Mouse (Mus musculus): ENCODE data around the gene Ttc12.

Gene Ttc12

GRCm38 (mm10) chr9:49485892-49486311 lies at the start of gene Ttc12:
Ttc12 (minus strand) TSS chr9:49486225.
- peak in 1 of 2 experiments; percentile 46 for DNase-seq (ENCODE audit: low spot score in 2 of 2)

GRCm38 (mm10) chr9:49534958-49535357 lies 48.9 kb upstream of the Ttc12 start:
- no peak for DNase-seq (ENCODE audit: low spot score in 2 of 2)

GRCm38 (mm10) chr9:49533912-49534491 lies 48.0 kb upstream of the Ttc12 start:
- no peak for DNase-seq (ENCODE audit: low spot score in 2 of 2)

GRCm38 (mm10) chr9:49533455-49533854 lies 47.4 kb upstream of the Ttc12 start:
- no peak for DNase-seq (ENCODE audit: low spot score in 2 of 2)

GRCm38 (mm10) chr9:49531833-49532232 lies 45.8 kb upstream of the Ttc12 start:
- DNase-seq (ENCODE audit: low spot score in 2 of 2), result no peak

- DNase-seq (ENCODE audit: low spot score in 2 of 2), result no peak
These were observed 45.2 kb upstream of the Ttc12 start for GRCm38 (mm10) chr9:49531257-49531656.

GRCm38 (mm10) chr9:49530739-49531138 lies 44.7 kb upstream of the Ttc12 start:
- DNase-seq (ENCODE audit: low spot score in 2 of 2), result no peak

GRCm38 (mm10) chr9:49529366-49529959 lies 43.4 kb upstream of the Ttc12 start:
- no peak for DNase-seq (ENCODE audit: low spot score in 2 of 2)

GRCm38 (mm10) chr9:49528943-49529342 lies 42.9 kb upstream of the Ttc12 start:
- DNase-seq (ENCODE audit: low spot score in 2 of 2), result no peak

GRCm38 (mm10) chr9:49528026-49528425 lies 42.0 kb upstream of the Ttc12 start:
- no peak for DNase-seq (ENCODE audit: low spot score in 2 of 2)

GRCm38 (mm10) chr9:49527340-49527739 lies 41.3 kb upstream of the Ttc12 start:
- peak in 1 of 2 experiments; percentile 21 for DNase-seq (ENCODE audit: low spot score in 2 of 2)

GRCm38 (mm10) chr9:49524721-49525120 lies 38.7 kb upstream of the Ttc12 start:
- DNase-seq (ENCODE audit: low spot score in 2 of 2), result no peak

- no peak for DNase-seq (ENCODE audit: low spot score in 2 of 2)
These were observed 37.9 kb upstream of the Ttc12 start for GRCm38 (mm10) chr9:49523881-49524280.

GRCm38 (mm10) chr9:49514306-49514705 lies 28.3 kb upstream of the Ttc12 start:
- no peak for DNase-seq (ENCODE audit: low spot score in 2 of 2)

- no peak for DNase-seq (ENCODE audit: low spot score in 2 of 2)
These were observed 24.6 kb upstream of the Ttc12 start for GRCm38 (mm10) chr9:49510666-49511065.

- no peak for DNase-seq (ENCODE audit: low spot score in 2 of 2)
These were observed 23.6 kb upstream of the Ttc12 start for GRCm38 (mm10) chr9:49509628-49510027.

- no peak for DNase-seq (ENCODE audit: low spot score in 2 of 2)
These were observed 23.1 kb upstream of the Ttc12 start for GRCm38 (mm10) chr9:49509094-49509493.

- DNase-seq (ENCODE audit: low spot score in 2 of 2), result no peak
These were observed 22.0 kb upstream of the Ttc12 start for GRCm38 (mm10) chr9:49507829-49508585.

- DNase-seq (ENCODE audit: low spot score in 2 of 2), result no peak
These were observed 18.6 kb upstream of the Ttc12 start for GRCm38 (mm10) chr9:49504658-49505057.

GRCm38 (mm10) chr9:49502245-49502644 lies 16.2 kb upstream of the Ttc12 start:
- no peak for DNase-seq (ENCODE audit: low spot score in 2 of 2)

- DNase-seq (ENCODE audit: low spot score in 2 of 2), result no peak
These were observed 13.9 kb upstream of the Ttc12 start for GRCm38 (mm10) chr9:49499878-49500277.

- peak in 1 of 2 experiments; percentile 52 for DNase-seq (ENCODE audit: low spot score in 2 of 2)
These were observed 8.1 kb upstream of the Ttc12 start for GRCm38 (mm10) chr9:49493979-49494649.
